Mouse (Mus musculus): ENCODE results near the gene Tm6sf1. TPM values are rescaled to one million over a fixed set of nuclear protein-coding genes. Genes with fewer than 3 reads are reported as not detected.

The Tm6sf1 gene
- total and polyA plus RNA-seq, 3 experiments, result 0.35 to 8.6 TPM; not detected in 1

GRCm38 (mm10) chr7:81933061-81933600 is 74.3 kb downstream of the Tm6sf1 start:
- no peak for DNase-seq (ENCODE audit: low read depth, low spot score)
- TF ChIP-seq E2F4 (IDR thresholded peaks at IDR 0.05; ENCODE audit: borderline replicate concordance, low read depth, low read length) (no peak), MAFK (IDR thresholded peaks at IDR 0.05; ENCODE audit: borderline replicate concordance, low read depth, low read length) (no peak), ZMIZ1 (IDR thresholded peaks at IDR 0.05; ENCODE audit: low read depth, low read length) (no peak), MAX (IDR thresholded peaks at IDR 0.05; ENCODE audit: low read length) (no peak), BHLHE40 (IDR thresholded peaks at IDR 0.05; ENCODE audit: borderline replicate concordance, low read depth, low read length) (no peak), TBP (IDR thresholded peaks at IDR 0.05; ENCODE audit: low read depth, low read length) (no peak), TCF12 (IDR thresholded peaks at IDR 0.05; ENCODE audit: low read depth, low read length) (no peak), SMC3 (IDR thresholded peaks at IDR 0.05; ENCODE audit: low read depth, low read length) (no peak), TAL1 (IDR thresholded peaks at IDR 0.05; ENCODE audit: low read length) (no peak), SIN3A (IDR thresholded peaks at IDR 0.05; ENCODE audit: low read length) (no peak), MXI1 (IDR thresholded peaks at IDR 0.05; ENCODE audit: low read depth, low read length) (no peak), CTCF (IDR thresholded peaks at IDR 0.05 in 2 of 3, conservative IDR thresholded peaks at IDR 0.05 in 1 of 3; ENCODE audit: control insufficient read depth in 1 of 3, insufficient read depth in 1 of 3, low read depth in 2 of 3, low read length in 3 of 3, poor library complexity in 1 of 3, severe bottlenecking in 1 of 3) (no peak), ZNF384 (IDR thresholded peaks at IDR 0.05; ENCODE audit: low read depth, low read length) (no peak), EP300 (IDR thresholded peaks at IDR 0.05; ENCODE audit: low read depth in 1 of 2, low read length in 2 of 2) (no peak)
- H3K27me3 ChIP-seq (ENCODE audit: control insufficient read depth in 1 of 2, insufficient read depth in 2 of 2, low read length in 2 of 2), result no peaks in the 10 kb centered on the region; a peak in 1 of 4 replicates
- H3K36me3 ChIP-seq (ENCODE audit: control insufficient read depth in 1 of 2, insufficient read depth in 2 of 2, low read length in 2 of 2), result no peaks in the 10 kb centered on the region
- no peaks in the 10 kb centered on the region for H3K9me3 ChIP-seq (replicated peaks; ENCODE audit: insufficient read depth, low read length)
- no peak overlapping the region for H3K4me3 ChIP-seq (ENCODE audit: control insufficient read depth in 1 of 2, insufficient read depth in 1 of 2, low read depth in 2 of 2, low read length in 2 of 2)
- no peaks in the 10 kb centered on the region for H3K4me1 ChIP-seq (ENCODE audit: control insufficient read depth in 1 of 2, insufficient read depth in 2 of 2, low read length in 2 of 2)
- H3K79me2 ChIP-seq (ENCODE audit: control insufficient read depth, insufficient read depth, low read length, poor library complexity), result no peaks in the 10 kb centered on the region
- H3K27ac ChIP-seq (ENCODE audit: control insufficient read depth, low read depth, low read length), result no peak overlapping the region
- H3K9ac ChIP-seq (ENCODE audit: control insufficient read depth, low read depth, low read length, poor library complexity, severe bottlenecking), result no peak overlapping the region

GRCm38 (mm10) chr7:81933601-81934266 is 74.9 kb downstream of the Tm6sf1 start:
- no peaks in the 10 kb centered on the region for H3K9me3 ChIP-seq (replicated peaks; ENCODE audit: insufficient read depth, low read length)
- H3K4me3 ChIP-seq (ENCODE audit: control insufficient read depth in 1 of 2, insufficient read depth in 1 of 2, low read depth in 2 of 2, low read length in 2 of 2), result no peak overlapping the region
- no peak overlapping the region for H3K27ac ChIP-seq (ENCODE audit: control insufficient read depth, low read depth, low read length)
- TF ChIP-seq ZMIZ1 (IDR thresholded peaks at IDR 0.05; ENCODE audit: low read depth, low read length), result no peak
- TF ChIP-seq CHD2 (IDR thresholded peaks at IDR 0.05; ENCODE audit: low read length), result no peak
- no peak for TF ChIP-seq MAZ (IDR thresholded peaks at IDR 0.05; ENCODE audit: low read depth, low read length)
- TF ChIP-seq GABPA (IDR thresholded peaks at IDR 0.05; ENCODE audit: low read depth, low read length), result no peak
- no peak for TF ChIP-seq HCFC1 (IDR thresholded peaks at IDR 0.05; ENCODE audit: low read depth, low read length)
- no peak for TF ChIP-seq ZKSCAN1 (IDR thresholded peaks at IDR 0.05; ENCODE audit: low read depth, low read length)
- TF ChIP-seq UBTF (IDR thresholded peaks at IDR 0.05; ENCODE audit: borderline replicate concordance, insufficient read depth, low read depth, low read length), result no peak
- TF ChIP-seq ZC3H11A (IDR thresholded peaks at IDR 0.05; ENCODE audit: low read depth, low read length), result no peak
- TF ChIP-seq NRF1 (IDR thresholded peaks at IDR 0.05; ENCODE audit: insufficient read depth, low read depth, low read length, poor library complexity, severe bottlenecking), result no peak
- TF ChIP-seq POLR2A (IDR thresholded peaks at IDR 0.05; ENCODE audit: control insufficient read depth in 1 of 2, insufficient read depth in 1 of 2, low read depth in 1 of 2, low read length in 2 of 2, poor library complexity in 1 of 2), result no peak
- H3K4me1 ChIP-seq (ENCODE audit: control insufficient read depth in 1 of 2, insufficient read depth in 2 of 2, low read length in 2 of 2), result no peaks in the 10 kb centered on the region
- no peaks in the 10 kb centered on the region for H3K79me2 ChIP-seq (ENCODE audit: control insufficient read depth, insufficient read depth, low read length, poor library complexity)
- no peaks in the 10 kb centered on the region for H3K36me3 ChIP-seq (ENCODE audit: control insufficient read depth in 1 of 2, insufficient read depth in 2 of 2, low read length in 2 of 2)
- no peak for DNase-seq (ENCODE audit: low read depth, low spot score)
- H3K27me3 ChIP-seq (ENCODE audit: control insufficient read depth in 1 of 2, insufficient read depth in 2 of 2, low read length in 2 of 2), result no peaks in the 10 kb centered on the region; a peak in 1 of 4 replicates
- no peak overlapping the region for H3K9ac ChIP-seq (ENCODE audit: control insufficient read depth, low read depth, low read length, poor library complexity, severe bottlenecking)
